Mouse (Mus musculus): Measurements from ENCODE around the gene Pafah1b2. TPM values are rescaled to one million over a fixed set of nuclear protein-coding genes. Genes with fewer than 3 reads are reported as not detected.

The Pafah1b2 gene
- total RNA-seq, 2 experiments from 2014 or later: 67.7 to 67.8 TPM

Small RNA genes within 50 kb of the gene (microRNA-seq; reads per million reads assigned to microRNA genes)
- 0.81 to 0.85 reads per million in 2 experiments for gene Mir7087

Other genes with a start within 250 kb of the Pafah1b2 start
- 1 to 10 TPM; 7.0 TPM for gene Cep164, start 184.0 kb downstream of the Pafah1b2 start, total RNA-seq (2021)
- 10 to 100 TPM; 39.8 to 40.4 TPM for gene Bace1, start 174.1 kb downstream of the Pafah1b2 start, total RNA-seq (2021)
- 10 to 100 TPM; 23.3 to 24.5 TPM for gene Pcsk7, start 106.2 kb downstream of the Pafah1b2 start, total RNA-seq (2021)
- gene Rnf214, start 105.8 kb downstream of the Pafah1b2 start, total RNA-seq (2021): 10 to 100 TPM; 27.9 to 28.3 TPM
- 10 to 100 TPM; 52.9 to 60.8 TPM for gene Tagln, start 76.6 kb downstream of the Pafah1b2 start, total RNA-seq (2021)
- gene Sidt2, start 57.4 kb downstream of the Pafah1b2 start, total RNA-seq (2021): 10 to 100 TPM; 71.9 to 80.7 TPM
- gene Sik3, start 130 bp upstream of the Pafah1b2 start, total RNA-seq (2021): 10 to 100 TPM; 56.3 to 63.1 TPM
- gene Apoa1, start 215.9 kb upstream of the Pafah1b2 start, total RNA-seq (2021): under 1 TPM in 1 of 2 experiments, not detected in 1; 0.29 TPM
- gene Apoc3, start 222.9 kb upstream of the Pafah1b2 start, total RNA-seq (2021): not detected
- under 1 TPM in 1 of 2 experiments, not detected in 1; 0.12 TPM for gene Apoa4, start 228.0 kb upstream of the Pafah1b2 start, total RNA-seq (2021)

All from heart, postnatal 14 days (tissue).